Mouse (Mus musculus) ES-Bruce4 (cell line): ENCODE data around the gene Flt3.

ENCODE experiments used
- CTCF ChIP-seq: IDR thresholded peaks from one replicate; pipeline ENCODE4 v1.8.1; 2011; ENCODE audit warnings: low read depth, low read length
- POLR2A ChIP-seq: IDR thresholded peaks from one replicate; pipeline ENCODE4 v1.8.1; 2011; ENCODE audit warnings: low read length; ENCODE audit not compliant: insufficient read depth

GRCm38 (mm10) chr5:147305166-147305565 is 95.1 kb downstream of the Flt3 start:
- no peak for TF ChIP-seq CTCF
- TF ChIP-seq POLR2A = no peak
